Mouse (Mus musculus): ENCODE measurements around the gene Lamc2. TPM values are rescaled to one million over a fixed set of nuclear protein-coding genes. Genes with fewer than 3 reads are reported as not detected.
A peak's percentile ranks its signal among the peaks of the same experiment; 100 is the strongest.
"Not testable (repeated sequence)": the region's sequence is repeated elsewhere in the genome, so short reads cannot be mapped to it uniquely, and the experiment has no call there.

Lamc2 gene
- total RNA-seq, 1 experiment from 2014 or later, result 0.70 TPM

DNA sequence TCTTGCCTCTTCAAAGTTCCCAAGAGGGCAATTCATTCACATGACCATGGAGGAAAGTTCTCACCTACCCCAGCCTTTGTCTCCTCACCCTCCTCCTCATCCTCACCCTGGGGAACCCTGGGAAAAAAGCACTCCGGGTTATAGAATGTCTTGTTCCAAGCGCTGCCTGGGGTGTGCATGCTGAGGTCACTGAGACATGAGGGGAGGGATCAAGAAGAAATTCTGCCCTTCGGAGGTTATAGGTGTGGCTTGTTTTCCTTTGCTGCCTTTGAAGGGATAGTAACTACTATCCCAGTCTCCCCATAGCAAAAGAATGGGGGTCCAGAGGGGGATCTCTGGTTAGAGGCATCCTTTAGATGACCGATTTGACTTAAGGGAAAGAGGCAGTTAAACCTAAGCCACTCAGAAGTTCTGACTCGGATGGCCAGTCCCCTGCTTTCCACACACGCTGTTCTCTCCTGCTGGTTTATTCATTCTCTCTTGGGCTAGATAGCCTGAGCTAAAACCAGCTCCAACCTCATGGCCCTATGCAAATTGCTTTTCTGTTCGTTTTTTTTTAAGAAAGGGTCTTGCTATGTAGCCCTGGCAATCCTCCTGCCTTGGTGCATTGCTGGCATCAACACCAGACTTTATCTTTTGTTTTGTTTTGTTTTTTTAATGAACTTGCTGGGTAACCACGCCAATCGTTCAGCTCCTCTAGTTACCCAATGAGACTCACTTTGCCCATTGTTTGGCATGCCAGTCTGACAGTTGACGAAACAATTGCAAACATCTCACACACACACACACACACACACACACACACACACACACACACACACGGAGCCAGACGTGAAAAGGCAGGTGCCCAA is 91.8 kb downstream of the Lamc2 start:
- no peak for DNase-seq

DNA sequence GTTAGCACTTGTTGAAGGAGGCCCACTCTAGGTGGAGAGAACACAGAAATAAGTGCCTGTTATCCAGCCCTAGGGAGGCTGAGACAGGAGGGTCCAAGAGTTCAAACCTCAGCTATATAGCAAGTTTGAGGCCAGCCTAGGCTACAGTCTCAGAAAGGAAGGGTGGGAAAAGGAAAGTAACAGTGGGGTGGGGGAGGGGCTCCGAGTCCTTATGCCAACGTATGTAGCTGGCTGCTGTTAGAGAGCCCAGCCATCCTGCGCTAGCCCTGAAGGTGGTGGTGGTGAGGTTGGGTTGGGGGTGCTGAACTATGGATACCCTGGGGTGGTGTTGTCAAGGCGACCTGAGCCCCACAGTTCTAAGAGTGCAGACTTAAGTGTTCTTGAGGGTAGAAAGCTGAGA is 92.7 kb downstream of the Lamc2 start:
- no peak for DNase-seq

DNA sequence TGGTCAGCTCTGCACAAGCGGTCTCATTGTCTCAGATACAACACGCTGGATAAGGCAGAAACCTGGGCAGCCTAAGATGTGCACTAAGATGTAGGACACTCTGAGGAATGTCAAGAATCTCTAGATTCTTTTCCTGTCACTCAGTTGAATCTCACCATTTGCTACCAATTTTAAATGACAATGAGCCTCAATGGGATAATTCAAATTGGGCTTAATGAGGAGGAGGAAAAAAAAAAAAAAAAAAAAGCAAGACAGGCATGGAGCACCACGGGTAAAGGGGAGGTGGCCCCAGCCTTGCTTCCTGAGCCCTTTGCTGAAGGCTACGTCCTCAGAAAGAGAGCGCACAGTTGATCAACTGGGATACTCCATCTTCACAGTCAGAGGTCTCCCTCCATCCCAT is 93.1 kb downstream of the Lamc2 start:
- DNase-seq, result no peak

DNA sequence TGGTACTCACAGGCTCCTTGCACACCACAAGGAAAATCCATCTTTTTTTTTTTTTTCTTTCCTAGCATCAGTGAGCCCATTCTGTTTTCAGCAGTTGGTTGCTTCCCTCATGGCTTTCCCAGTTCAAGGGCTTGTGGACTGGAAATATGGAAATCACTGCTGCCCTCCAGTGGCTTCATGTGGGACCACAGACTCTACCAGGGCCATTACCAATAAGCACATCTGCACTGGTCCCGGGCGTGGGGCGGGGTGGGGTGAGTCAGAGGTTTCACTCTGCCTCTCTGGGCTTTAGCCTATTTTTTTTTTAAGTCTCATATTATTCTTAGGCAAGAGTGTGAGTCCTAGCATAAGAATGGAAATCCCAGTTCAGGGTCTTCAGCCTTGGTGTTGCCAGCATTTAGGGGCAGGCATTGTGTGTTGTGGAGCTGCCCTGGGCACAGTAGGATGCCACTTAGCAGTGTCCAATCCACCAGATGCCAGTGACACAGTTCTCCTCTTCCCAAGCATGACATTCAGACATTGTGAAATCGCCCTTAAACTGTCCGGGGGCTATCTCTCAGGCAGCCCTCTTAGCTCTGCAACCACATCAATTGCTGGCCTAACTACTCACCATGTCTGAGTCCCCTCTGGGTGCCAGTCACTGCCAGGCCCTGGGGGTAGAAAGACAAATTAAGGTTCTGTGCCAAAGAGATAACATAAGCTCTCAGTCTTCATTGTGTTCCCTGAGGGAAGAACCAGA is 93.8 kb downstream of the Lamc2 start:
- DNase-seq, result peak; percentile 88

DNA sequence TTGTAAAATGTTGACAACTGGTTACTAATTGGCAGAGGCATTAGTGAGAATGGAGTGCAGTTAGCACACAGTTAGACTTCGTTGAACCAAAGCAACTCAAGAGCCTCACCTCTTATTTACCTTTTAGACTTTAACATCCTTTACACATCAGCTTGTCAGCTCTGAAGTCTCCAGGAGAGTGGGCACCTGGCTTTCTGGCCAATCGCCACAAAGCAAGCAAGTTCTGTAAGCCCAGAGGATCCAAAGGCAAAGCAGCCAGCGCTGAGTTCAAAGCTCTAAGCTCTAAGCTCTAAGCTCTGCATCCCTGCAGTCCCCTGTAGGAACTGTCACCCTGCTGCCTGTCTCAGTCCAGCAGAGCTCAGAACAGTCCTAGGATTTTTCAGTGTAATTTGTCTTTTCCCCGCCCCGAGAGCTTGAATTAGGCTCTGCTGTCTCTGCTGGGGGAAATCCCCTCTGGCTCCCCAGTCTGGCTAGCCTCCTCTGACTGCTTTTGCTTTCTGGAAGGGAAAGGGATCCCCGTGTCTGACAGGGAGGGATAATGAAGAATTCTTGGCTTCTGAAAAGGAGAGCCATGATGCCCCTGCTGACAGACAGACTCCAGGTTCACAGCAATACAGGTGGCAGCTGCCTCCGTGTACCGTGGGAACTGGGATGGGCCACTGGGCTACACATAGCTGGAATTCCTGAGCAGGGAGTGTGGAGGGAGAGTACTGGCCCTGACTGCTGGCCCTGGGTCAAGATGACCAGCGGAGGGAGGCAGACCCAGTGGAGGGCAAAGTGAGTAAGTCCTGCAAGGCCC is 94.6 kb downstream of the Lamc2 start:
- no peak for DNase-seq

DNA sequence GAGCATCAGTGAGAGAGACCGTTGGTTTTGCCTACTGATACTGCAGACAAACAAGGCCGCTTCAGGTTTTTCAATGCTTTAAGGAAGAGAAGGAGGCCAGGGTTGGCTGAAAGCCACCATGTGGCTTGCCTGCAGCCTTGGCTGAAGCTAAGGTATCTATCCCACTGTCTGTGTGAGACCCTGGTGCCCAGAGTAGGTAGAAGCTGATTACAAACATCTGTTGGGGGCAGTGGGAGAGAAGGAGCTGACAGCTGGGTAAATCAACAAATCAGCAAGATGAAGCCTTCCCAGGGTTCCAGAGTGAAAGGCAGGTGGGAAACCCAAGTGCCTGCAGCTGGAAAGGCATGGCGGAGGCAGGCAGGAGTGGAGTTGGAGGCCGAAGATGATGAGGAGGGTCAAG is 95.4 kb downstream of the Lamc2 start:
- DNase-seq, result no peak

DNA sequence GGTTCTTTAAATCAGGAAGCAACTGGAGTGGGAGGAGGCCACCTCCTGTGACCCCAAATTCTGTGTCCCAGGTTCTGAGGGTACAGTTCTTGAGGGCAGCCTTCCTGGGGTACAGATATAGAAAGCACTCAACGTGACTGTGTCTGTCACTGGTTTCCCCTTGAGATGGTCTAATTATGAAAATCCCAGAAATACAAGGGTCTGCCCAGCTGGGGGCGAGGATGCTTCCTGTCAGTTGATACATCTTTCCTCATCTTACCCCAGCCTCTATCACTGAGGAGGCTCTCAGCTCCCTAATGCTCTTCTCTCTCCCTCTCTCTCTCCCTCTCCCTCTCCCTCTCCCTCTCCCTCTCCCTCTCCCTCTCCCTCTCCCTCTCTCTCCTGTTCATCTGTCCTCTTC is 96.2 kb downstream of the Lamc2 start:
- DNase-seq, result no peak

DNA sequence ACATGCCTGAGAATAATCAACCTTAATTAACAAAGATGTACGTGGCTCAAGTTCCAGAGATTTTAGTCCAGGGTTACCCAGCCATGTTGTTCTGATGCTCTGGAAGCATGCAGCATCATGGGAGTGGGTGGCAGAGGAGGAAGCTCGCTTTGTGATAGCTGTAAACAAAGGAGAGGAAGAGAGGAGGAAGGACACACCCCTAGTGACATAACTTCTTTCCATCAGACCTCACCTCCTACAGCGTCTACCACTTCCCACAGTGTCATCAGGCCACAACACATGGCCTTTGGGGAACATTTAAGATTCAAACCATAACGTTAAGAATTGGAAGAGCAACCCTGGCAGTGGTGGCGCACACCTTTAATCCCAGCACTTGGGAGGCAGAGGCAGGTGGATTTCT is 98.5 kb downstream of the Lamc2 start:
- DNase-seq, result no peak

DNA sequence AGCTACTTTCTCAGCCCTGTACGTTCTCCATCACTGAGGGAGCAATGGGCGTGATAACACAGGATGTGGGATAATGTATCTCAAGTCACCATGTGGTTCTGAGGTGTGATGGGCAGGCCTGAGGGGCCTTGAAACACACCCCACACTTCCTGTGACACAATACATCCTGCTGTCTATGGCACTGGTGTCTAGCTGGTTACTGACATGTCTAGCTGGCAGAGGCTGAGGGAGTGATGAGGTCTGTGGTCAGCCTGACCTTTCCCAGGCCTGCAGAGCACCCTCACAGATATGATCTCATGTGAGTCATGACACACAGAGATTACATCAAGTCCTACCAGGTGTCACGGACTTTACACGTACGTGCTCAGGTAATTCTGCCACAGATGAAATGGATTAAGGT is 101.0 kb downstream of the Lamc2 start:
- no peak for DNase-seq

DNA sequence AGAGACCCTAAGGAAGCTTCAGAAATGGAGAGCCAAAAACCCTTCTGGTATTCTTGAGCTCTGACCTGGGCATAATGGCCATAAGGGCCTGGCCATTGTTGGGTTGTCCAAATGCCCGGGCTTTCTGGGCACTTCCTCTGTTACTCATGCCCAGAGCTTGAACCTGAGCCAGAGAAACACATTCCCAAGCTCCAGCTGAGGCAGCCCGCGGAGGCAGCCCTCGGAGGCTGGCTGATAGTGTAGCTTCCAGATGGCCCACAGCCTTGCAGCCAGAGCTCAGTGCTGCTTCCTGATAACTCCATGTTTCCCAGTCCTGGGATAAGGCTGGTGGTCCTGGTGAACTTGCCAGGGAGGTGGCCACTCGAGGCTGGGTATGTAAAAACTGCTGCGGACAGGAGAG is 102.1 kb downstream of the Lamc2 start:
- no peak for DNase-seq

DNA sequence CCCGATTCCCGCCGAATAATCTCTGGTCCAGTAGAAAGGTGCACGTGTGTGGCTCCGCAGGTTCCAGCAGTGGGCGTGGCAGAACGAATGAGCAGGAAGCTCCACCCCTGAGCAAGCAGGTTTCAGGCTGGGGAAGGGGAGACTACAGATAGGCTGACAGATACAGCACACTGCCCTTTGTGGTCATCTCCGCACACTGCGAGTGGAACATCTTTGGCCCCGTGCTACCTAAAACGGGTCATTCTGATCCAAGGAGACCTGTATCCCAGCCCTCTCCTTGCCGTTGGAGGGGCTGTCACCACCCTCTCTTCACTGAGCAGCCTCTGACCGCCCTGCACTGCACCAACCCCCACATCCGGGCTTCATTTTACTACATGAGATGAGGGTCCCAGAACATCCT is 103.0 kb downstream of the Lamc2 start:
- not testable (repeated sequence) for DNase-seq

DNA sequence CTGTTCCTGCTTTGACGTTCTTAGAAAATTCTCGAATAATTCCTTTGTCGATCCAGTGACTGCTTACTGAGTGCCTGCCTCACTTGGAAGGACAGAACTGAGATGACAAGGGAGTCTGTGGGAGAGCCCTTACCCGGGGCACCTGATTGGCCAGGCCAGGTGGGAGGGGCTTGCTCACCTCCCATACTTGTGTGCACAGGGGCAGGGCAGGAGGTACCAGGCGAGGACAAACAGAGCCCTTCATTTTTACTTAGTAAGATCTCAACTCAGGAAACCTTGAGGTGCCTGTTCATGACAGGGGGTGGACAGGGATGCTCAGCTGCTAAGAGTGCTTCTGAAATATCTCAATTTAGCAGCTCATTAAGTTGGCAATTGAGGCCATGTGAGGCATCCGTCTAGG is 110.3 kb downstream of the Lamc2 start:
- no peak for DNase-seq

DNA sequence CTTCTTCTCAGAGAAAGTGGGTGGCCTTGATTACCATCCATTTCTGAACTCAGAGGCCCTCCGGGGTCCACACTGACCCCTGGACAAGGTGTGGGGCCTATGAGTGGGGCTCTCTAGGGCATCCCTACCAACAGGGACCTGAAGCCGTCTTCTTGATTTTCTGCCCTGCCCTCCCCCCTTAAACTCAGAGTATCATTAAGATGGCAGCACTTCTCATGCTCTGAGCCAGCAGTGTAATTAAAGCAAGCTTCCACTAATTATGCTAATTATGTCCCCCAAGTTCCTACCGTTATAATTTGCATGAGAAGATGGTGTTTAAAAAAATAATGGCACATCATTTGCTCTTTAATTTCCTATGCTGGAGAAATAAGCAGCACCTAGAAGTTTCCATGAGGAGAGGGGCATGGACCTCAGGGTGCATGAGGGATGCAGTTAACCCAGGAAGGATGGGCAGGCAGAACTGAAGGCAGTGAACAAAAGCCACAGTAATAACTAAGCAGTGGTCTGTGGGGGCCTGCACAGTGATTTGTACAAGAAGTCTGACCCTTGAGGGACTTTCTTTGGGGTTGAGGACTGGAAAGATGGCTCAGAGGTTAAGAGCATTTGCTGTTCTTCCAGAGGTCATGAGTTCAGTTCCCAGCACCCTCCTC is 111.0 kb downstream of the Lamc2 start:
- DNase-seq, result no peak

DNA sequence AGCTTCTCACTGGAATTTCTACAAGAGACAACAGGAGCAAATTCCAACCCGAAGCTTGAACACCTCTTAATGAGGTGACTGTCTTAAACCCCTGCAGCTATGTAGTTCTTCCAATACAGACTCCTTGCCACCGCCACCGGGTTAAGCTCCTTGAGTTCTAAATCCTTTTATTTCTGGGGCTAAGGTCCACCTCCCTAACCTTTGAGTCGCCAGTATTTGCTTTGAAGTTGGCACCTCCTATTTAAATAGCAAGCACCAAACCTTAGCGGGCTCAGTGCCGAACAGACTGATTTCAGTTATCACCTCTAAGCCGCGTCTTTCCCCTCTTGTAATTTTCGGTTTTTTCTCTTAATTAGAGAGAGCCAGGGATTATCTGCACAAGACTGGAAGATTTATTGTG is 112.8 kb downstream of the Lamc2 start:
- DNase-seq, result no peak

Other genes with a start within 250 kb of the Lamc2 start
- gene Nmnat2, start 231.5 kb downstream of the Lamc2 start, total RNA-seq (2021), result 0.96 and 2.6 TPM in 2 replicates
- 169 and 170 TPM in 2 replicates for gene Lamc1, start 146.3 kb upstream of the Lamc2 start, total RNA-seq (2021)
- 0.34 and 0.41 TPM in 2 replicates for gene Shcbp1l, start 238.7 kb upstream of the Lamc2 start, total RNA-seq (2021)

All from adrenal gland, postnatal 14 days (tissue).